Mouse (Mus musculus) central nervous system, embryonic 18 days (tissue): ENCODE data around the gene Gfi1. TPM values are rescaled to one million over a fixed set of nuclear protein-coding genes. Genes with fewer than 3 reads are reported as not detected.

ENCODE experiments used
- polyA plus RNA-seq: library from polyadenylated mRNA; depleted of rRNA; stranded (reverse); fragments of >200 nt; gene quantifications from 2 replicates; pipeline ENCODE4 v1.2.3, GENCODE M21; 2012; rRNA removed

The Gfi1 gene
- 0.05 and 0.09 TPM in 2 replicates for polyA plus RNA-seq

GRCm38 (mm10) chr5:107725435-107726261, at the start of gene Gfi1:
Gene Gfi1, minus strand, starts transcription at chr5:107726036.

Other genes starting within 250 kb of the Gfi1 start
- gene Gm42669, start 218.4 kb downstream of the Gfi1 start, polyA plus RNA-seq, result 0.23 and 0.45 TPM in 2 replicates
- 0.27 and 0.37 TPM in 2 replicates for gene 1700028K03Rik, start 191.3 kb downstream of the Gfi1 start, polyA plus RNA-seq
- gene Rpap2, start 128.7 kb downstream of the Gfi1 start, polyA plus RNA-seq, result 12.0 and 13.0 TPM in 2 replicates
- 20.4 and 21.7 TPM in 2 replicates for gene Glmn, start 128.1 kb downstream of the Gfi1 start, polyA plus RNA-seq
- not detected in 2 replicates for gene Ube2d2b, start 104.1 kb upstream of the Gfi1 start, polyA plus RNA-seq
- gene Evi5, start 149.1 kb upstream of the Gfi1 start, polyA plus RNA-seq, result 45.8 and 50.5 TPM in 2 replicates
- 180 and 194 TPM in 2 replicates for gene Rpl5, start 174.5 kb upstream of the Gfi1 start, polyA plus RNA-seq